Mouse (Mus musculus) bone marrow macrophage, adult 2 months (primary cell): ENCODE measurements at regions not wholly inside any gene's neighbourhood (a gene's known extent, or its start where the extent isn't known, plus 50 kb on each side); places are given as distances from the start of the nearest gene placed in this dataset.

Experiments
- CTCF ChIP-seq: IDR thresholded peaks from 2 replicates; pipeline ENCODE4 v1.5.1; 2012; ENCODE audit warnings: low read depth, mild to moderate bottlenecking, low read length, moderate library complexity
- POLR2A ChIP-seq: IDR thresholded peaks from 2 replicates; pipeline ENCODE4 v1.6.1; 2012; ENCODE audit warnings: mild to moderate bottlenecking, low read depth, low read length, borderline replicate concordance

GRCm38 (mm10) chr13:99092279-99092930 is 92.2 kb upstream of the Zfp366 start:
- TF ChIP-seq CTCF (no peak), POLR2A (no peak)
